Mouse (Mus musculus) stomach, postnatal 0 days (tissue): ENCODE results near the gene Krtap5-5.
"Not testable (repeated sequence)": the region's sequence is repeated elsewhere in the genome, so short reads cannot be mapped to it uniquely, and the experiment has no call there.

Experiments used
- CTCF ChIP-seq: IDR thresholded peaks from 2 replicates; pipeline ENCODE4 v1.5.1; 2016; ENCODE audit warnings: antibody characterized with exemption, low read depth, mild to moderate bottlenecking, moderate library complexity
- EP300 ChIP-seq: optimal IDR thresholded peaks from 2 replicates; pipeline ENCODE3; 2016; ENCODE audit warnings: antibody characterized with exemption

- TF ChIP-seq CTCF, EP300: not testable (repeated sequence)
These were observed 44.5 kb upstream of the Krtap5-5 start, which contains the start of gene Gm4559 for GRCm38 (mm10) chr7:142274263-142274662.
